Mouse (Mus musculus) thymus, postnatal 14 days (tissue): Measurements from ENCODE around the gene Ppp2r2c.

Experiments
- DNase-seq: peaks from one replicate; pipeline ENCODE4 v3.0.0; 2021

The Ppp2r2c gene

GRCm38 (mm10) chr5:36875956-36876355 is 7.6 kb downstream of the Ppp2r2c start:
- DNase-seq = no peak

- DNase-seq = no peak
Measured at GRCm38 (mm10) chr5:36876777-36877396, 8.6 kb downstream of the Ppp2r2c start.

- no peak for DNase-seq
Measured at GRCm38 (mm10) chr5:36877641-36878040, 9.3 kb downstream of the Ppp2r2c start.

- no peak for DNase-seq
Measured at GRCm38 (mm10) chr5:36878801-36879200, 10.5 kb downstream of the Ppp2r2c start.

GRCm38 (mm10) chr5:36880622-36881021 is 12.3 kb downstream of the Ppp2r2c start:
- DNase-seq = no peak

- DNase-seq = no peak
Measured at GRCm38 (mm10) chr5:36883516-36883915, 15.2 kb downstream of the Ppp2r2c start.

- no peak for DNase-seq
Measured at GRCm38 (mm10) chr5:36885067-36885466, 16.8 kb downstream of the Ppp2r2c start.

- no peak for DNase-seq
Measured at GRCm38 (mm10) chr5:36885595-36885994, 17.3 kb downstream of the Ppp2r2c start.

GRCm38 (mm10) chr5:36886298-36886697 is 18.0 kb downstream of the Ppp2r2c start:
- DNase-seq = no peak

GRCm38 (mm10) chr5:36886852-36887283 is 18.6 kb downstream of the Ppp2r2c start:
- DNase-seq = no peak

GRCm38 (mm10) chr5:36887299-36887988 is 19.1 kb downstream of the Ppp2r2c start:
- no peak for DNase-seq

GRCm38 (mm10) chr5:36888501-36888900 is 20.2 kb downstream of the Ppp2r2c start:
- no peak for DNase-seq

GRCm38 (mm10) chr5:36888911-36889310 is 20.6 kb downstream of the Ppp2r2c start:
- DNase-seq = no peak

GRCm38 (mm10) chr5:36889380-36889886 is 21.1 kb downstream of the Ppp2r2c start:
- DNase-seq = no peak

- no peak for DNase-seq
Measured at GRCm38 (mm10) chr5:36890794-36891193, 22.5 kb downstream of the Ppp2r2c start.

- no peak for DNase-seq
Measured at GRCm38 (mm10) chr5:36891793-36892470, 23.6 kb downstream of the Ppp2r2c start.

GRCm38 (mm10) chr5:36893263-36893662 is 24.9 kb downstream of the Ppp2r2c start:
- DNase-seq = no peak

- no peak for DNase-seq
Measured at GRCm38 (mm10) chr5:36894070-36894469, 25.8 kb downstream of the Ppp2r2c start.

- no peak for DNase-seq
Measured at GRCm38 (mm10) chr5:36894604-36895368, 26.5 kb downstream of the Ppp2r2c start.

- no peak for DNase-seq
Measured at GRCm38 (mm10) chr5:36895621-36896573, 27.6 kb downstream of the Ppp2r2c start.

- DNase-seq = no peak
Measured at GRCm38 (mm10) chr5:36897999-36898398, 29.7 kb downstream of the Ppp2r2c start.
